Mouse (Mus musculus): ENCODE results near the gene Fmo5. TPM values are rescaled to one million over a fixed set of nuclear protein-coding genes. Genes with fewer than 3 reads are reported as not detected.
A peak's percentile ranks its signal among the peaks of the same experiment; 100 is the strongest.

Fmo5 gene
- polyA plus RNA-seq (2015; fragmentation: Nextera tagmentation; extraction: Ambion mirVana) = 1.1 TPM in 2 replicates

DNA sequence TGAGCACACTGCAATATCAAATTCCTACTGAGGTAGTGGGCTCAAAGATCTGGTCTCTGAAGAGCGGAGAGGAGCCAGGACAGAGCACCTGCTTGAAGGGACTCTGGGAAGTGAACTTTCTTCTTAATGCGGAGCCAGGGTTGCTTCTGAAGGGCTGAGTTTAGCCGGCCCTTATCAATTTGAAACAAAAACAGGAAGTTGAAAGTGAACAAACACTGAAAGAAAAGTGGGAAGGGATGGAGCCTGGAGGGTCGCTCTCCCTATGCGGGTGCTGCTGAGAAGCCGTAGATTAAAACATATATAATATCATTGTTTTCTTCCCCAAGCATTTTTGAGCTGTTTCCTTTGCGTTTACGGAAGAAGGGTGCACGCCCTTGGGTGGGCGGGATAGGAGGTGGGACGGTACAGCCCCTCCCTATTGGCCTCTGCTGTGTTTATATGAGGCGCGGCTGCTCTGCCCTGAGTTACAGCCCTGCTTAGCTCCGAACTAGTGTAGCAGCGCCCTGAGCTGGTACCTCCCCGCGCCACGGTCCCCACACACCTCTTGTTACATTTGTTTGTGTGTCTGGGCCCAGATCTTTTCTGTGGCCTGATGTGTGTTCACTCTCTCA is at the start of gene Fmo5:
TSS of gene Fmo5 (plus strand) at position 414 of the 611 bp plus-strand sequence.
- Histone ChIP-seq H3K27ac (ENCODE audit: low read depth, low read length) (no peak within 1 kb of the TSS), H3K9me3 (ENCODE audit: control insufficient read depth, low read length) (no peaks in the 10 kb centered on the region), H3K9ac (ENCODE audit: low read depth, low read length) (peak within 1 kb of the TSS; percentile 42; the same call in 1 of the 2 replicates), H3K36me3 (ENCODE audit: control insufficient read depth, insufficient read depth, low read length) (no peaks in the 10 kb centered on the region), H3K4me2 (ENCODE audit: low read length) (peak within 1 kb of the TSS; percentile 56), H3K4me1 (ENCODE audit: control insufficient read depth, insufficient read depth, low read depth, low read length) (no peaks in the 10 kb centered on the region), H3K4me3 (ENCODE audit: low read length) (peak within 1 kb of the TSS; percentile 34), H3K27me3 (replicated peaks; ENCODE audit: control insufficient read depth, insufficient read depth, low read length) (no peaks in the 10 kb centered on the region)
- no peak for ATAC-seq
- WGBS = 9% methylated on average over 18 of the region's 18 CpGs

DNA sequence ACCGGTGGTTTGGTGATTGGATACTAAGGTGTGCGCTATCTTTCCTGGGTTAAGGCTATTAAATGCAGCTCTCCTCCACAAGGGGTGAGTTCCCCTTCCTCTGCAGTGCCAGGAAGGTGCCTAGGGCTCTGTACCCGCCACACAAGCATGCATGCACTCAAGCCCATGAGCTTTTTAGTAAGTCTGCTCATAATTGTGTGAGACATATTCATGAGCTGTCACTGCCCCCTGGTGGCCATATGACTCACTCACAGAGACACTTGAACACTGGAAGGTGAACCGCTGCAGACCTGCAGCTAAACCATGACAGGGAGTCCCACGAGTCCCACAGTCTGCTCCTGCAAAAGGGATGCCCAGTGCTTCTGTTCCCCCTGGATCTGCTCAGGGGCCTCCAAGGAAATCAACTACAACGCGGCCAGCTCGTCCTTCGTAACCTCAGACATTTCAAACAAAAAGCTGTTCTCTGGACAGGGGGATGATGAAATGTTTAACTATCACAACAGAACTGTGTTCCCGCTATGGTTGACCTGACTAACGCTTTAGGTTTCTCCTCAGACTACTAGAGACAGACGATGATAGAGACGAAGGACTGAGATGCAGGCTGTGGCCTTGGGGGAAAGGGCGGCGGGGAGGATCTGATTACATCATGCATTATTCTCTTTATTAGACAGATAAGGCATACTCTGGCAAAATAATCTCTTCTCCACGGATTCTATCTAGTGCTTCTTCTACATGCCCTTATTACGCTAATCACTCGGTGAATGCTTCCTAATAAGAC is 43.0 kb upstream of the Fmo5 start:
- Histone ChIP-seq H3K27me3 (replicated peaks; ENCODE audit: control insufficient read depth, insufficient read depth, low read length) (no peaks in the 10 kb centered on the region), H3K9me3 (ENCODE audit: control insufficient read depth, low read length) (no peaks in the 10 kb centered on the region), H3K9ac (ENCODE audit: low read depth, low read length) (peak overlapping the region; percentile 36), H3K4me1 (ENCODE audit: control insufficient read depth, insufficient read depth, low read depth, low read length) (no peaks in the 10 kb centered on the region; the same call in 1 of the 2 replicates), H3K27ac (ENCODE audit: low read depth, low read length) (no peak overlapping the region), H3K36me3 (ENCODE audit: control insufficient read depth, insufficient read depth, low read length) (no peaks in the 10 kb centered on the region), H3K4me2 (ENCODE audit: low read length) (peak overlapping the region; percentile 46), H3K4me3 (ENCODE audit: low read length) (no peak overlapping the region)
- WGBS = 53% methylated on average over 18 of the region's 18 CpGs
- ATAC-seq = peak; percentile 93

DNA sequence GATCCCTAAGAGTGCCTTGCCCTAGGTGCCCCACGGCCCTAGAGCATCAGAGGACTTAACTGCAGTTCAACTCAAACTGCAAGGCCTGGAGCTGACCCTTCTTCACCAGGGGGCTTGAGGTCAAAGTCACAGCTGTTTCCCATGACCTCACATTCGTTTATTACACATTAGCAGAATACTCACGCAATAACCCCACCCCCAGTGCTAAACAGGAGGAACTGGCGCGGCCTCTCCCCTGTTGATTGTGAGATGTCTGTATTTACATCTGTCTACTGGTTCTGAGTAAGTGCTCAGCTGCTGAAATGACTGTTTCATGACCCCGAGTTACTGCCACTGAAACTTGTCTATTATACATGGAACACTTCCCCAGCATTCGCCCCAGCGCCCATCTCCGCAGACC is 40.9 kb upstream of the Fmo5 start:
- H3K9ac ChIP-seq (ENCODE audit: low read depth, low read length) = no peak overlapping the region
- no peak for ATAC-seq
- H3K4me3 ChIP-seq (ENCODE audit: low read length) = no peak overlapping the region
- H3K9me3 ChIP-seq (ENCODE audit: control insufficient read depth, low read length) = no peaks in the 10 kb centered on the region
- H3K27ac ChIP-seq (ENCODE audit: low read depth, low read length) = no peak overlapping the region
- no peaks in the 10 kb centered on the region for H3K27me3 ChIP-seq (replicated peaks; ENCODE audit: control insufficient read depth, insufficient read depth, low read length)
- H3K36me3 ChIP-seq (ENCODE audit: control insufficient read depth, insufficient read depth, low read length) = no peaks in the 10 kb centered on the region
- no peak overlapping the region for H3K4me2 ChIP-seq (ENCODE audit: low read length)
- 85% methylated on average over 9 of the region's 9 CpGs for WGBS
- no peaks in the 10 kb centered on the region; the same call in 1 of the 2 replicates for H3K4me1 ChIP-seq (ENCODE audit: control insufficient read depth, insufficient read depth, low read depth, low read length)

DNA sequence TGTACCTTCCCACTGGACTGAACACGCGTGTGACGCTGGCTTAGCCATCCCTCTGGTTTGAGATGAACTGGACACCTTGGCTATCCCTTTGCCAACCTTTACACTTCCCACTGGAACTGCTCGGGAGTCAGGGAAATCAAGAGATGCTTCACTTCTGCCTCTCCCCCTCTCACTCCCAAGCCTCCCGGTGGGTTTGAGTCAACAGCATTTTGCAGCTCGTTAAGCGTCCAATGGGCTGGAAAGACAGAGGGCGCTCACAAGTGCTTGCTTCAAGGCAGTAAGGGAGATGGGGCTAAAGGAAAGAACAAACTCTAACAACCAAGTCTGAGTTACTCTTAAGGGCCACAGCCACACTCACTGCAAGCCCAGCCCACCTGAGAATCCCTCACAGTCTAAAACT is 37.9 kb upstream of the Fmo5 start:
- no peaks in the 10 kb centered on the region for H3K4me1 ChIP-seq (ENCODE audit: control insufficient read depth, insufficient read depth, low read depth, low read length)
- no peak overlapping the region for H3K9ac ChIP-seq (ENCODE audit: low read depth, low read length)
- H3K36me3 ChIP-seq (ENCODE audit: control insufficient read depth, insufficient read depth, low read length) = no peaks in the 10 kb centered on the region
- no peak for ATAC-seq
- no peak overlapping the region for H3K27ac ChIP-seq (ENCODE audit: low read depth, low read length)
- no peak overlapping the region for H3K4me2 ChIP-seq (ENCODE audit: low read length)
- H3K4me3 ChIP-seq (ENCODE audit: low read length) = no peak overlapping the region
- H3K27me3 ChIP-seq (replicated peaks; ENCODE audit: control insufficient read depth, insufficient read depth, low read length) = no peaks in the 10 kb centered on the region
- no peaks in the 10 kb centered on the region for H3K9me3 ChIP-seq (ENCODE audit: control insufficient read depth, low read length)
- WGBS = 51% methylated on average over 8 of the region's 8 CpGs

DNA sequence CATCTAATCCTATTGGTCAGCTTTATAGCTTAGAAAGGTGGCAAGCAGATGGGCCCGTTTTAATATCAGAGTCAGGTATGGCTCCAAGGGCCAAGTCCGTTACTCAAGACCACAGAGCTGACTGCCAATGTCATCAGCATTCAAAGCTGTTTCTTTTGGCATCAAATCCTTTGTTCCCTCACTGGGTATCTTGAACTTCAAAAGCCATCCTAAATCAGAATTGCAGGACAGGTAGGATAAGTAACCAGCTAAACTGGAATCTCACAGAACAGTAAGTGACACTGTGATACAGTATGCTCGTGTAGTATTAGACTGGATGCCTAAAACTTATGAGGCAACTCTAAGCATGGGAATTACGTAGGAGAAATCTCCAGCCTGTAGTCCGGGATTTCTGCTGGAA is 35.5 kb upstream of the Fmo5 start:
- Histone ChIP-seq H3K9me3 (ENCODE audit: control insufficient read depth, low read length) (no peaks in the 10 kb centered on the region), H3K9ac (ENCODE audit: low read depth, low read length) (no peak overlapping the region), H3K36me3 (ENCODE audit: control insufficient read depth, insufficient read depth, low read length) (no peaks in the 10 kb centered on the region), H3K4me2 (ENCODE audit: low read length) (no peak overlapping the region), H3K27me3 (replicated peaks; ENCODE audit: control insufficient read depth, insufficient read depth, low read length) (no peaks in the 10 kb centered on the region), H3K4me3 (ENCODE audit: low read length) (no peak overlapping the region), H3K27ac (ENCODE audit: low read depth, low read length) (no peak overlapping the region), H3K4me1 (ENCODE audit: control insufficient read depth, insufficient read depth, low read depth, low read length) (no peaks in the 10 kb centered on the region)
- ATAC-seq = no peak
- 97% methylated on average over 5 of the region's 5 CpGs for WGBS

DNA sequence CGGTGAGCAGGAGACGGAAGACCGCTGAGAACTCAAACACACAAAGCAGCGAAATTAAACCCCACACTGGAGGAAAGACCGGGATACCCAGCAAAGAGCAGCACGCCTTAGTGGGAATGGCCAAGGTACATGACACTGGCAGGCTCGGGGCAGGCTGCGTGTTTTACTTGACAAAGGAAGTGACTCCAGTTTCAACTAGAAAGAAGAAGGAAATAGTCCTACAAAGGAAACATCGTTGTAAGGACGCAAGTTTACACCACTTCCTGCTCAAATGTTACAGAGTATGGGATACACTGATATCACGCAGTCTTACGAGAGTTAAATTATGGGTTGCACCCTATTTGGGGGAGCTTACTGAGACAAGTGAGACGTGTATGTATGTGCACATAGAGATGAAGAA is 34.5 kb upstream of the Fmo5 start:
- no peaks in the 10 kb centered on the region for H3K27me3 ChIP-seq (replicated peaks; ENCODE audit: control insufficient read depth, insufficient read depth, low read length)
- no peaks in the 10 kb centered on the region for H3K9me3 ChIP-seq (ENCODE audit: control insufficient read depth, low read length)
- H3K4me1 ChIP-seq (ENCODE audit: control insufficient read depth, insufficient read depth, low read depth, low read length) = no peaks in the 10 kb centered on the region
- no peak overlapping the region for H3K27ac ChIP-seq (ENCODE audit: low read depth, low read length)
- no peak overlapping the region for H3K4me3 ChIP-seq (ENCODE audit: low read length)
- H3K36me3 ChIP-seq (ENCODE audit: control insufficient read depth, insufficient read depth, low read length) = no peaks in the 10 kb centered on the region
- no peak for ATAC-seq
- H3K9ac ChIP-seq (ENCODE audit: low read depth, low read length) = no peak overlapping the region
- 91% methylated on average over 13 of the region's 13 CpGs for WGBS
- H3K4me2 ChIP-seq (ENCODE audit: low read length) = no peak overlapping the region

DNA sequence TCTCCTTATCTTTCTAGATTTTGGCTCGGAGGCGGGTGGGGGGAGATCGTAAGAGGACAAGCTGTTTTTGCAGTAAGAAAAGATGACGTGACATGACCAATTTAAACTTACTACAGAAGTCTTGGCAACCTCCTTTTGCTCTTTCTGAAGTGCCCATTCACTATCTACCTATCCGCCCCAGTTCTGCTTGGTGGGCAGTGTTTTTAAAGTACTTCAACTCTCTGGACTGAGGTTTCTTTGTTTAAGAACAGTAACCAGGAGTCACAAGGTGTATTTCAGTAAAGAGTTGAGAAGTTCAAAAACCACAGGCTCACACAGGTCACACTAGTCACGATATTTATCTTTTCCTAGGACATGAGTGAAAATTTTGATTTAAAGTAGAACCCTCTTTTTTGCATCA is 33.5 kb upstream of the Fmo5 start:
- H3K4me3 ChIP-seq (ENCODE audit: low read length) = no peak overlapping the region
- no peak for ATAC-seq
- no peaks in the 10 kb centered on the region for H3K4me1 ChIP-seq (ENCODE audit: control insufficient read depth, insufficient read depth, low read depth, low read length)
- no peaks in the 10 kb centered on the region for H3K9me3 ChIP-seq (ENCODE audit: control insufficient read depth, low read length)
- no peak overlapping the region for H3K27ac ChIP-seq (ENCODE audit: low read depth, low read length)
- H3K36me3 ChIP-seq (ENCODE audit: control insufficient read depth, insufficient read depth, low read length) = no peaks in the 10 kb centered on the region
- H3K27me3 ChIP-seq (replicated peaks; ENCODE audit: control insufficient read depth, insufficient read depth, low read length) = no peaks in the 10 kb centered on the region
- no peak overlapping the region for H3K4me2 ChIP-seq (ENCODE audit: low read length)
- WGBS = 92% methylated on average over 6 of the region's 6 CpGs
- no peak overlapping the region for H3K9ac ChIP-seq (ENCODE audit: low read depth, low read length)

DNA sequence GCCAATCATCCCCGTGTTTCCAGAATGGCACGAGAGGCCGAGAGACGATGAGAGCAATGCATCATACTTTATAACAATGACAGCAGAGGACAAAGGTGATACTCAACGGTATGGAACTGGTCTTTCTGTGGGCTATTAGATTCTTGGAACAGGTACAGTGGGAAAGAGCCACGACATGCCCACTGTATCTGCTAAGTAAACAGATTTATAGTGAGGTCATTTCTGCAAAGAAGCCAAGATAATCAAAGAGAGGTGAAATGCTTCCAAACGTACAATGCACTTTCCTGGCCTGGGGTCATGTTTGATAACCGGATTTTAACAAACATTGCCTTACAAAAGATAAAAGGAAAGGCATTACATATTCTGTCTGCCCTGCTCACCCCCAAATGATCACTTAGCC is 31.8 kb upstream of the Fmo5 start:
- H3K4me1 ChIP-seq (ENCODE audit: control insufficient read depth, insufficient read depth, low read depth, low read length) = no peaks in the 10 kb centered on the region
- H3K4me2 ChIP-seq (ENCODE audit: low read length) = no peak overlapping the region
- no peak overlapping the region for H3K27ac ChIP-seq (ENCODE audit: low read depth, low read length)
- no peak overlapping the region for H3K4me3 ChIP-seq (ENCODE audit: low read length)
- ATAC-seq = no peak
- 83% methylated on average over 8 of the region's 8 CpGs for WGBS
- no peak overlapping the region for H3K9ac ChIP-seq (ENCODE audit: low read depth, low read length)
- H3K9me3 ChIP-seq (ENCODE audit: control insufficient read depth, low read length) = no peaks in the 10 kb centered on the region
- no peaks in the 10 kb centered on the region for H3K27me3 ChIP-seq (replicated peaks; ENCODE audit: control insufficient read depth, insufficient read depth, low read length)
- H3K36me3 ChIP-seq (ENCODE audit: control insufficient read depth, insufficient read depth, low read length) = no peaks in the 10 kb centered on the region

DNA sequence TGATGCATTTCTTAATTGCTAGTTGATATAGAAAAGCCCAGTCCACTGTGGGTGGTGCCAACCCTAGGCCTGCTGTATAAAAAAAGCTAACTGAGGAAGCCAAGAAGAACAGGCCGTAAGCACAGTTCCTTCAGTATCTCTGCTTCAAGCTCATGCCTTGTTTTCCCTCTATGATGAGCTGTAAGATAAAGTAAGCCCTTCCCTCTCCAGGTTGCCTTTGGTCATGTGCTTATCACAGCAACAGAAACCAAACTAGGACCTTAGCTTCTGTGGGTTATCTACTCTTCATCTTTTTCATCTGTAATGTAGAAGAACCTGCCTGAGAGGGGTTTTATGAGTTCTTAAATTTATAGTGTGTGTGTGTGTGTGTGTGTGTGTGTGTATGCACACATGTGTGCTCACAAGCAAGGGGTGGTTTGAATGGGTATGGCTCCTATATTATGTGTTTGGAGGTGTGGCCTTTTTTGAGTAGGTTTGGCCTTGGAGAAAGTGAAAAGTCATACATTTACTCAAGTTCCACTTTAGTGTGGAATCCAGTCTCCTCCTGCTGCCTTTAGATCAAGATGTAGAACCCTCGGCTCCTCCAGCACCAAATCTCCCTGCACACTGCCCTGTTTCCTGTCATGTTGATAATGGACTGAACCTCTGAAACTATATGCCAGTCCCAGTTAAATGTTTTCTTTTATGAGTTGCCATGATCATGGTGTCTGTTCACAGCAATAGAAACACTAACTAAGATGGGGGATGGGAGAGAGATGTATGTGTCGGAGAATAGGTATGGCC is 28.4 kb upstream of the Fmo5 start:
- Histone ChIP-seq H3K4me3 (ENCODE audit: low read length) (no peak overlapping the region), H3K4me2 (ENCODE audit: low read length) (no peak overlapping the region), H3K27ac (ENCODE audit: low read depth, low read length) (no peak overlapping the region), H3K36me3 (ENCODE audit: control insufficient read depth, insufficient read depth, low read length) (no peaks in the 10 kb centered on the region), H3K27me3 (replicated peaks; ENCODE audit: control insufficient read depth, insufficient read depth, low read length) (no peaks in the 10 kb centered on the region), H3K9me3 (ENCODE audit: control insufficient read depth, low read length) (no peaks in the 10 kb centered on the region), H3K9ac (ENCODE audit: low read depth, low read length) (no peak overlapping the region), H3K4me1 (ENCODE audit: control insufficient read depth, insufficient read depth, low read depth, low read length) (no peaks in the 10 kb centered on the region)
- no peak for ATAC-seq
- WGBS = 94% methylated on average over 3 of the region's 3 CpGs
